Mouse (Mus musculus) kidney, embryonic 14.5 days (tissue): Measurements from ENCODE around the gene Lacc1. TPM values are rescaled to one million over a fixed set of nuclear protein-coding genes. Genes with fewer than 3 reads are reported as not detected.
"Not testable (repeated sequence)": the region's sequence is repeated elsewhere in the genome, so short reads cannot be mapped to it uniquely, and the experiment has no call there.

Source experiments
- ATAC-seq: fragments of 200-750 bp; cut with Nextera tagmentation; 2 replicates; pipeline ENCODE4 v1.8.0; 2017; ENCODE audit warnings: moderate number of reproducible peaks, mild to moderate bottlenecking, moderate TSS enrichment, moderate library complexity; ENCODE audit not compliant: low FRiP score, low TSS enrichment
- H3K27ac ChIP-seq: fragments of 300-500 bp; sonication (generic); 2 replicates; pipeline ENCODE4 v1.5.1; 2014; ENCODE audit warnings: low read depth, mild to moderate bottlenecking, low read length, moderate library complexity, mixed read lengths
- H3K27me3 ChIP-seq: fragments of 300-500 bp; sonication (generic); 2 replicates; pipeline ENCODE4 v1.6.1; 2014; ENCODE audit warnings: mild to moderate bottlenecking, low read length; ENCODE audit not compliant: control insufficient read depth, insufficient read depth
- H3K36me3 ChIP-seq: fragments of 300-500 bp; sonication (generic); 2 replicates; pipeline ENCODE4 v1.6.1; 2014; ENCODE audit warnings: low read length, mixed read lengths; ENCODE audit not compliant: control insufficient read depth, insufficient read depth
- H3K4me1 ChIP-seq: fragments of 300-500 bp; sonication (generic); 2 replicates; pipeline ENCODE4 v1.6.1; 2014; ENCODE audit warnings: low read length, mixed read lengths; ENCODE audit not compliant: control insufficient read depth, insufficient read depth
- H3K4me2 ChIP-seq: fragments of 300-500 bp; sonication (generic); replicated peaks from 2 replicates; pipeline ENCODE4 v1.6.1; 2014; ENCODE audit warnings: low read depth, mild to moderate bottlenecking, low read length
- H3K4me3 ChIP-seq: fragments of 300-500 bp; sonication (generic); 2 replicates; pipeline ENCODE4 v1.5.1; 2014; ENCODE audit warnings: mild to moderate bottlenecking, low read length
- H3K9ac ChIP-seq: fragments of 300-500 bp; sonication (generic); 2 replicates; pipeline ENCODE4 v1.6.1; 2014; ENCODE audit warnings: low read depth, mild to moderate bottlenecking, low read length, moderate library complexity
- H3K9me3 ChIP-seq: fragments of 300-500 bp; sonication (generic); 2 replicates; pipeline ENCODE4 v1.6.1; 2016; ENCODE audit warnings: low read length; ENCODE audit not compliant: control insufficient read depth
- WGBS: fragments of 180-500 bp; shearing (Covaris S2); extraction: QIAGEN DNeasy Blood & Tissue Kit; methylation state at CpG from one replicate; pipeline ENCODE4 v1.1.7; 2014; 5-methylcytosine and 5-hydroxymethylcytosine counted together
- polyA plus RNA-seq: library from polyadenylated mRNA; unstranded; fragments of >200 nt; fragmentation: Nextera tagmentation; extraction: Ambion mirVana; gene quantifications from 2 replicates; pipeline ENCODE4 v1.2.1, GENCODE M21; 2014

Lacc1 gene
- polyA plus RNA-seq, 1 experiment from 2014 or later = 6.5 TPM

GRCm38 (mm10) chr14:77005566-77005965 lies 31.1 kb downstream of the Lacc1 start:
- Histone ChIP-seq H3K4me1 (peaks cover 28% of the 10 kb centered on the region), H3K27me3 (no peaks in the 10 kb centered on the region), H3K9me3 (no peaks in the 10 kb centered on the region), H3K4me2 (no peak overlapping the region), H3K27ac (peak overlapping the region; percentile 21; the same call in 1 of the 2 replicates), H3K4me3 (no peak overlapping the region), H3K36me3 (no peaks in the 10 kb centered on the region), H3K9ac (no peak overlapping the region)
- ATAC-seq = no peak
- WGBS = 30% methylated on average over 5 of the region's 5 CpGs

DNA sequence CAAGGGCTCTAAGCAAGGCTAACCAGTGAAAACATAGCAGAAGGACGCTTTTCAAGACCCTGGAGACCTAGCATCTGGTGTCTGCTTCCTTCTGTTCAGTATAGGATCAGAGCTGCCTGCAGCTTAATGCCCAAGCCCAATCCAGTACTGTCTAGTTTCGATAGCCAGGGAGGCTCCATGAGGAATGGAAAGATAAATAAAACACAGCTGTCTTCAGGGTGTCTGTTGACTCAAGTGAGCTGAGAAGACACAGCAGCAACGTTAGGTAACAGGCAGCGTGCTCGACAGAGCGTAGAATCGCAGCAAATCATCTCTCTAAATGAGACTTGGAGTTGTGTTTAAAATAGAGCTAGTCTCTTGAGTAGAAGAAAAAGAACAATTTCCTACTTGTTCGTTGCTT lies 32.0 kb downstream of the Lacc1 start:
- 16% methylated on average over 8 of the region's 8 CpGs for WGBS
- Histone ChIP-seq H3K9ac (no peak overlapping the region), H3K36me3 (no peaks in the 10 kb centered on the region), H3K9me3 (no peaks in the 10 kb centered on the region), H3K27ac (peak overlapping the region; percentile 69), H3K27me3 (no peaks in the 10 kb centered on the region), H3K4me3 (no peak overlapping the region), H3K4me2 (0 out of 2 replicates have a peak overlapping the region, but pooled peaks have one; percentile 2), H3K4me1 (peaks cover 28% of the 10 kb centered on the region)
- ATAC-seq = peak; percentile 88

GRCm38 (mm10) chr14:76990351-76990750 lies 46.4 kb downstream of the Lacc1 start:
- not testable (repeated sequence) for H3K36me3 ChIP-seq
- WGBS = 92% methylated on average over 2 of the region's 2 CpGs

DNA sequence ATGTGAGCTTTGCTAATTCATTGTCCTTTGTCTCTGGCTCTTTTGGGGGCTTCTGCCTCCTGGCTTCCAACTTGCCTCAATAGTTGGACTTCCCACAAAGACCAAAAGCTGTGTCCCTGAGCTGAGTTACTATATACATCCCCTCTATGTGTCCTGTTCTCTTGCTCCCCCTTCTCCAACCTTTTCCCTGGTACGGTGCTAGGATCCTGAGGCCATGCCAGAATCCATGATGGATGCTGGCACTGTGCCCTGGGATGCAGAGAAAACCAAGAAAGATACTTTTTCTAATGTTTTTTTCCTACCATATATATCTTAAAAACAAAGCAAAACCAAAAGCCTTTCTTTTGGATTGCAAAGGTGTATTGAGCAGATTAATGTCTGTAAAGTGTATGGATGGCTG lies 54.9 kb downstream of the Lacc1 start:
- Histone ChIP-seq H3K27ac (no peak overlapping the region), H3K27me3 (no peaks in the 10 kb centered on the region), H3K9ac (no peak overlapping the region), H3K4me2 (no peak overlapping the region), H3K4me3 (no peak overlapping the region), H3K36me3 (no peaks in the 10 kb centered on the region), H3K4me1 (no peaks in the 10 kb centered on the region), H3K9me3 (no peaks in the 10 kb centered on the region)
- WGBS = 56% methylated on average over 1 of the region's 1 CpGs
- ATAC-seq = no peak

More at GRCm38 (mm10) chr14:76990351-76990750, 46.4 kb downstream of the Lacc1 start:
- H3K4me3 ChIP-seq, H3K9me3 ChIP-seq, ATAC-seq, H3K4me2 ChIP-seq, H3K4me1 ChIP-seq, H3K9ac ChIP-seq, H3K27ac ChIP-seq, H3K27me3 ChIP-seq: not testable (repeated sequence)

- Histone ChIP-seq H3K4me3 (no peak overlapping the region), H3K9ac (no peak overlapping the region), H3K36me3 (no peaks in the 10 kb centered on the region), H3K27ac (no peak overlapping the region), H3K4me2 (no peak overlapping the region), H3K9me3 (no peaks in the 10 kb centered on the region), H3K4me1 (no peaks in the 10 kb centered on the region), H3K27me3 (no peaks in the 10 kb centered on the region)
- WGBS = 98% methylated on average over 4 of the region's 4 CpGs
- no peak for ATAC-seq
Observed at GRCm38 (mm10) chr14:76981176-76981575, 55.5 kb downstream of the Lacc1 start.

DNA sequence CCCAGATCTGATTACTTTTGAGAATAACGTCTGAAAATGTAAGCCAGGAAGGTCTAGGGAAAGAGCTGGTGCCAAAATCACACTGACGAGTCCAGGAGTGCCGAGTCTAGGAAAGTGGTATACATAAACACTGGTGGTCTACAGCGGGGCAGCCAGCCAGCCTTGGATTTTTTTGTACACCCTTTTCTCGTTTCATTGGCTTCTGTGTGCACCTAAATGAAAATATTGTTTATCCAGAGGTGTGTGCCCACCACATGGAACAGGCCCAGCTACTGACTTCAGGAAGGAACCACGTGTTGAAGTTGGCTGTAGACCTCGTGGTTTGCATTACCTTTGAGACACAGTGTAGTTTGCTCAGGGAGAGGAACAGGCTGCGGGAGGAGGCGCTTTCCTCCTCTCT lies 57.1 kb downstream of the Lacc1 start:
- H3K9me3 ChIP-seq = no peaks in the 10 kb centered on the region
- H3K4me1 ChIP-seq = no peaks in the 10 kb centered on the region
- 61% methylated on average over 9 of the region's 9 CpGs for WGBS
- H3K4me3 ChIP-seq = no peak overlapping the region
- no peaks in the 10 kb centered on the region for H3K36me3 ChIP-seq
- H3K4me2 ChIP-seq = no peak overlapping the region
- no peak overlapping the region for H3K9ac ChIP-seq
- no peaks in the 10 kb centered on the region for H3K27me3 ChIP-seq
- no peak overlapping the region for H3K27ac ChIP-seq
- ATAC-seq = no peak

Other genes with a start within 250 kb of the Lacc1 start
- gene Ccdc122, start 132 bp downstream of the Lacc1 start, polyA plus RNA-seq = 1.7 and 1.8 TPM in 2 replicates
- 3.6 and 7.0 TPM in 2 replicates for gene Enox1, start 119.9 kb upstream of the Lacc1 start, polyA plus RNA-seq